Mouse (Mus musculus) heart, embryonic 16.5 days (tissue): ENCODE measurements at regions not wholly inside any gene's neighbourhood (a gene's known extent, or its start where the extent isn't known, plus 50 kb on each side); places are given as distances from the start of the nearest gene placed in this dataset.

Experiments used
- ATAC-seq: fragments of 200-750 bp; cut with Nextera tagmentation; replicated peaks from 2 replicates; pipeline ENCODE4 v1.8.0; 2017; ENCODE audit warnings: moderate number of reproducible peaks; ENCODE audit not compliant: insufficient read depth, low FRiP score; ENCODE audit errors: extremely low read depth
- H3K27ac ChIP-seq: fragments of 300-500 bp; sonication (generic); 2 replicates; pipeline ENCODE4 v1.5.1; 2014; ENCODE audit warnings: mild to moderate bottlenecking, low read length, control low read depth, moderate library complexity
- H3K27me3 ChIP-seq: fragments of 300-500 bp; sonication (generic); 2 replicates; pipeline ENCODE4 v1.6.1; 2014; ENCODE audit warnings: low read length, mixed read lengths; ENCODE audit not compliant: control insufficient read depth, insufficient read depth
- H3K36me3 ChIP-seq: fragments of 300-500 bp; sonication (generic); 2 replicates; pipeline ENCODE4 v1.6.1; 2014; ENCODE audit not compliant: control insufficient read depth, insufficient read depth
- H3K4me1 ChIP-seq: fragments of 300-500 bp; sonication (generic); 2 replicates; pipeline ENCODE4 v1.6.1; 2014; ENCODE audit warnings: low read length, mixed read lengths; ENCODE audit not compliant: control insufficient read depth, insufficient read depth
- H3K4me2 ChIP-seq: fragments of 300-500 bp; sonication (generic); 2 replicates; pipeline ENCODE4 v1.6.1; 2014; ENCODE audit warnings: low read depth, mild to moderate bottlenecking, control low read depth, low read length
- H3K4me3 ChIP-seq: fragments of 300-500 bp; sonication (generic); 2 replicates; pipeline ENCODE4 v1.5.1; 2014; ENCODE audit warnings: mild to moderate bottlenecking, control low read depth, low read length
- H3K9ac ChIP-seq: fragments of 300-500 bp; sonication (generic); 2 replicates; pipeline ENCODE4 v1.6.1; 2014; ENCODE audit warnings: low read length, control low read depth
- H3K9me3 ChIP-seq: fragments of 300-500 bp; sonication (generic); replicated peaks from 2 replicates; pipeline ENCODE4 v1.6.1; 2016; ENCODE audit warnings: low read length; ENCODE audit not compliant: control insufficient read depth
- WGBS: fragments of 180-500 bp; shearing (Covaris S2); extraction: QIAGEN DNeasy Blood & Tissue Kit; methylation state at CpG from one replicate; pipeline ENCODE4 v1.1.7; 2014; 5-methylcytosine and 5-hydroxymethylcytosine counted together

DNA sequence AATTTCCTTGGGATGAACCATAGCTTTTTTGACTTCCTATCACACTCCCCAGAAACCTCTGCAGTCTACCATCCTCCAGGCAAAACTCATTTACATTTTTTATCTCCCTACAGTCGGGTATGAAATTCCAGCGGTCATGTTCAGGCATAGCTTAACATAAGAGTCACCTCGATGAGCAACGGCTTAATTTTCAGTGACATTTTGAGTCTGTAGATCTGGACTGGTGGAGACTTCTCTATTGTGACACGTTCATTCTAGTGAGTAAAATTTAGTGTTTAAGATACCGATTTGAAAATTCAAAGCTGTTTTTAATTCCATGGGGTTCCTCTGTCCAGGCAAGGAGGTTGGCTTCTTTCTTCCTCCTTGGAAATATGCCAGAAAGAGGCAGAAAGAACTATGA lies 207.7 kb upstream of the Nr2f2 start:
- no peaks in the 10 kb centered on the region for H3K27me3 ChIP-seq
- peaks cover 8% of the 10 kb centered on the region; the same call in 1 of the 2 replicates for H3K4me1 ChIP-seq
- H3K9ac ChIP-seq: no peak overlapping the region
- no peak overlapping the region for H3K4me3 ChIP-seq
- no peak overlapping the region for H3K4me2 ChIP-seq
- ATAC-seq: no peak
- 50% methylated on average over 6 of the region's 6 CpGs for WGBS
- no peak overlapping the region for H3K27ac ChIP-seq
- H3K36me3 ChIP-seq: no peaks in the 10 kb centered on the region
- no peaks in the 10 kb centered on the region for H3K9me3 ChIP-seq

DNA sequence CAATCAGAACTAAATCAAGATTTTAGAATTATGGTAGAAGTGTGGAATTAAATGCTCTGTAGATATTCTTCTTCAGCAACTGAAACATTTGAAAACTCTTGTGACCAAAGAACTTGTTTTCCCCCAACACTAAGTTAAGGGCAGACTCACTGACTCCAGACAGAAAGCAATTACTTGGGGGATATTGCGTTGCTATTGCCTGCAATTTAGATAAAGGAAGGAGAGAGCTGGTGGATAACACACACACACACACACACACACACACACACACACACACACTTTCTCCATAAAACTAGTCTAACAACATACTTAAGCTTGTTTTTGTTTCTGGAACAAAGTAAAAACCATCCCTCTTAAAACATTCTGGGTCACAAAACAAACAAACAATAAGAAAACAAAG lies 198.5 kb upstream of the Nr2f2 start:
- H3K4me1 ChIP-seq: no peaks in the 10 kb centered on the region
- WGBS: 57% methylated on average over 1 of the region's 1 CpGs
- ATAC-seq: no peak
- no peaks in the 10 kb centered on the region for H3K36me3 ChIP-seq
- no peak overlapping the region for H3K27ac ChIP-seq
- no peaks in the 10 kb centered on the region for H3K27me3 ChIP-seq
- H3K4me2 ChIP-seq: no peak overlapping the region
- H3K4me3 ChIP-seq: no peak overlapping the region
- H3K9me3 ChIP-seq: no peaks in the 10 kb centered on the region
- no peak overlapping the region for H3K9ac ChIP-seq

DNA sequence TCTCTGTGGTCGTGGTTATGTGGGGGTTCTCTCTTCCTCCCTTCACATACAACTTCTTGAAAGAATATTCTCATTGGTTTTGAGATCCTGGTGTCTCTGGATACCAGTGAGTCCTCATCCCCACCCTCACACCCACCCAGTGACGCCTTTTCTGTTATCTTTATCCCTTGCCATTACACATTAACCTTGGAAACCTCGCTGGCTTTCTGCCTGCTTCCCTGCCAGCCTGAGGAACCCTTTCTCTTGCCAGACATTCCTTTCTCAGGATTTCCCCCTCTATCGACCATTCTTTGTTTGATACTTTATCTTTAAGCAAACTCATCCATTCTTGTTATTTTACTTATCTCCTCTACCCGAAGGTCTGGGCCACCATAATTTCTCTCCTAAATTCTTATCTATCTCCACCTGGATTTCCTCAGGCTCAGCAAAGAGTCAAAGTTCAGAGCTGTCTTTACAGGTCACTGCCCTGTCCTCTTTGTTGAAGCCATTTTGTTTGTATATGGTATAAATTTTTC lies 182.5 kb upstream of the Nr2f2 start:
- Histone ChIP-seq H3K9me3 (no peaks in the 10 kb centered on the region), H3K27me3 (no peaks in the 10 kb centered on the region), H3K4me1 (no peaks in the 10 kb centered on the region), H3K36me3 (no peaks in the 10 kb centered on the region), H3K9ac (no peak overlapping the region), H3K27ac (no peak overlapping the region), H3K4me2 (no peak overlapping the region), H3K4me3 (no peak overlapping the region)
- no peak for ATAC-seq
- WGBS: 27% methylated on average over 5 of the region's 5 CpGs

DNA sequence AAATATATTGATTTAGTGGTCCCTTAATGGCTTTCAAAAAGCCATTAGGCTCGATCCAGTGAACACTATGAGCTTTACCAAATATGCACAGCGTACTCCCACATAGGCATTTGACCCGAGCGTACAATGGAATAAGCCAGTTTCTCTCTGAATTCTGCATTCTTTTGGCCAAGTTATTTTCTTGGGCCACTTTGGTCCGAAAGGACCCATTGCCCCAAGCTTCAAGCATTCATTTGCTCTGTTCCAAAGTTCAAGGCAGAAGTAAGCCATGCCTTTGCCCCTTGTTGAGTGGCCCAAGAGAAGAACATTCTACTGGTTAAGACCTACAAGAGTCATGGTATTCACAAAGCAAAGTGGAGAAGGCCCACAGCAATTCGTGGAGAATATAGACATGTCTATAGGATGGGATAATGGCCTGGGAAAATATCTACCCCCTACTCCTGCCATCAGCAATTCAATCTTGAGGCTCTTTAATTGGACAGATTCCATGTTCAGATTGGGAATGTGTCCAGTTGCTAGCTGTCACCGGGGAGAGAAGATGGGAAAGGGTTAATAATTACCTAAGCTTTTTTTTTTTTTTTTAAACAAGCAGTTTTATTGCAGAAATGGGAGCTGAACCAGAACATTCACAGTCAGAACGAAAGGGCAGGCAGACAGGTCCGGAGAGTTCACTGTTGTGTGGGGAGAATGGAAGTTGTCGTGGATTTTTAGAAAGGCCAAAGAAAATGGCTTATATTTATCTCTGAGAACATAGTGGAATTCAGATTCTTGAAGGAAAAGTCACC lies 175.5 kb upstream of the Nr2f2 start:
- no peaks in the 10 kb centered on the region for H3K36me3 ChIP-seq
- no peaks in the 10 kb centered on the region for H3K9me3 ChIP-seq
- 84% methylated on average over 10 of the region's 10 CpGs for WGBS
- no peak overlapping the region for H3K9ac ChIP-seq
- no peak overlapping the region for H3K27ac ChIP-seq
- H3K4me2 ChIP-seq: no peak overlapping the region
- H3K4me1 ChIP-seq: no peaks in the 10 kb centered on the region
- no peak for ATAC-seq
- H3K4me3 ChIP-seq: no peak overlapping the region
- H3K27me3 ChIP-seq: no peaks in the 10 kb centered on the region

DNA sequence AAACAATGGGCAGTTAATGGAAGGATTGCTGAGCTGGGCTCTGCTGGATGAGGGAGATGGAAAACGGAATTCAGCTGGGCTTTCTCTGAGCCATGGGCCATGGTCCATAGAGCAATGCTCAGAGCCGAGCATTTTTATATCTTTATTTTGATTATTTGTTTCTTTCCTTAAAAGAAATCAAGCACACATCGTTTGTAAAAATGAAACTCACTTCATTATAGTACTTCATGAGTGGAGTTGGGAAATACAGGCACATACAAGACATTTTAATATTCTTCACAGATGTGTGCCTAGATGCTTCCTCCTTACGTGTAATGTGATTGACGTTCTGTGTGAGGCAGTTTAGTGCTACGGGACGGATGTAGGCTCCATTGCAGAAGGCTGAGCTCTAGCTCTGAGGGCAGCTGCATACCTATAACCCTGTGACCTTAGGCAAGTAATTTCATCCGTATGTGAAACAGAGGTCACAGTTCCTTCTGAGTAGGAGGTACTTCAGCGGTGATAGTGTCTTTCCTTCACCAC lies 172.6 kb upstream of the Nr2f2 start:
- Histone ChIP-seq H3K4me2 (no peak overlapping the region), H3K9me3 (no peaks in the 10 kb centered on the region), H3K27me3 (no peaks in the 10 kb centered on the region), H3K4me3 (no peak overlapping the region), H3K4me1 (no peaks in the 10 kb centered on the region), H3K36me3 (no peaks in the 10 kb centered on the region), H3K9ac (no peak overlapping the region), H3K27ac (no peak overlapping the region)
- ATAC-seq: no peak
- 65% methylated on average over 9 of the region's 9 CpGs for WGBS

DNA sequence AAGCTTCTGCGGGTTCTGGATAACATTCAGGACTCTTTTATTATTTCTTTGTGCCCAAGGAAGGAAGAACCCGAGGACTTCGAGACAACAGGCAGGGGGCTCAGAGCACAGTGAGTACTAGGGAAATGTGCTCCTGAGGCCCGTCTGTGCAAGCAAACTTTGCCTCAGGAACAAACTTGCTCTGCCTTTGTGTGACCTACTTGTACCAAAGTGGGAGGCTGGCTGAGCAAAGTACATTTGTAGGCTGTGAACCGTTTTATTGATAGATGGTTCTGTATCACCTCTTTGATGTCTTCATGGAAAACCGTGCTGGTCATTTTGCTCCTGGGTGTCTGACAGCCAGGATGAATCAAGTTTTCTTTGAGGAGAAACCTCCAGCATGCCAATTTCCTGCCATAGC lies 169.5 kb upstream of the Nr2f2 start:
- H3K4me1 ChIP-seq: no peaks in the 10 kb centered on the region
- no peak overlapping the region for H3K4me2 ChIP-seq
- H3K36me3 ChIP-seq: peaks cover 2% of the 10 kb centered on the region; the same call in 1 of the 2 replicates
- H3K9me3 ChIP-seq: peaks cover 4% of the 10 kb centered on the region; the same call in 1 of the 2 replicates
- WGBS: 72% methylated on average over 6 of the region's 6 CpGs
- no peaks in the 10 kb centered on the region for H3K27me3 ChIP-seq
- H3K9ac ChIP-seq: no peak overlapping the region
- ATAC-seq: no peak
- H3K4me3 ChIP-seq: no peak overlapping the region
- H3K27ac ChIP-seq: no peak overlapping the region

DNA sequence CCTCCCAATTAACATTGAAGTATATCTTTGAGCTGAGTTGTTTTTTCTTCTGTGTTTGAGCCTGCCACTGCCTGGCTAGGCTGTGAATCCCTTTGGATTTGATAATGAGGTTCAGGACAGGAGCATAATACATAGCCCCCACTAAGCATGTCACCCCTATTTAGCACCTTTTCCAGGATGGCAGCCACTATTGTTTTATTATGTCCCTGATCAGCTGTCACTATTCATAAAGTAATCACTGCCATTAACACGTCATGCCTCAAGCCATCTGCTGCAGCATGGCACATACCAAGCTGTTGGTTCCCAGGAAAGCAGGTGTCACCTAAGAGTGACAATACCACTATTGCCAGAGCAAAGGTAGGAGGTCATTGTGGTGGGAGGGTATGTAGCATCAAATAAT lies 167.0 kb upstream of the Nr2f2 start:
- peaks cover 2% of the 10 kb centered on the region; the same call in 1 of the 2 replicates for H3K36me3 ChIP-seq
- no peak overlapping the region for H3K4me2 ChIP-seq
- peaks cover 6% of the 10 kb centered on the region; the same call in 1 of the 2 replicates for H3K9me3 ChIP-seq
- H3K9ac ChIP-seq: no peak overlapping the region
- no peak for ATAC-seq
- no peak overlapping the region for H3K4me3 ChIP-seq
- H3K27me3 ChIP-seq: no peaks in the 10 kb centered on the region
- H3K4me1 ChIP-seq: no peaks in the 10 kb centered on the region
- 83% methylated on average over 1 of the region's 1 CpGs for WGBS
- no peak overlapping the region for H3K27ac ChIP-seq

DNA sequence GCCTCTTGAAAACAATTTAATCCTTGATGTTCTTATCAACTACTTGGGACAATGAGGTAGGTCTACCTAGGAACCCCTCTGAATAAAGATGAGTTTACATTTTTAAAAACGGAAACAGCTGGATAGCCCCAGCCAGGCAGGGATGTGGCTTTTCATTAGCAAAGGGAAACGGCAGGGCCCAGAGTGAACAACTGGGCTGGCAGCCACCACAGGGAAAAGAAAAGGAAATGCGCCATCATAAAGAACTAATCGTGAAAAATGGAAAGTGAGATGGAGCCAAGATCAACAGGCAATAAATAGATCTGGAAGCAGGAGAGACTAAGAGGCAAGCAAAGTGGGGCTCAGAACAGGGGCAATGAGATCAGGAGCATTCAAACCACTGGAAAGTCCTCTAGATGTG lies 161.4 kb upstream of the Nr2f2 start:
- 65% methylated on average over 4 of the region's 4 CpGs for WGBS
- no peak for ATAC-seq
- peaks cover 6% of the 10 kb centered on the region; the same call in 1 of the 2 replicates for H3K9me3 ChIP-seq
- no peaks in the 10 kb centered on the region for H3K4me1 ChIP-seq
- H3K27me3 ChIP-seq: no peaks in the 10 kb centered on the region
- H3K27ac ChIP-seq: no peak overlapping the region
- H3K36me3 ChIP-seq: peaks cover 2% of the 10 kb centered on the region; the same call in 1 of the 2 replicates
- H3K4me2 ChIP-seq: no peak overlapping the region
- H3K4me3 ChIP-seq: no peak overlapping the region
- no peak overlapping the region for H3K9ac ChIP-seq

DNA sequence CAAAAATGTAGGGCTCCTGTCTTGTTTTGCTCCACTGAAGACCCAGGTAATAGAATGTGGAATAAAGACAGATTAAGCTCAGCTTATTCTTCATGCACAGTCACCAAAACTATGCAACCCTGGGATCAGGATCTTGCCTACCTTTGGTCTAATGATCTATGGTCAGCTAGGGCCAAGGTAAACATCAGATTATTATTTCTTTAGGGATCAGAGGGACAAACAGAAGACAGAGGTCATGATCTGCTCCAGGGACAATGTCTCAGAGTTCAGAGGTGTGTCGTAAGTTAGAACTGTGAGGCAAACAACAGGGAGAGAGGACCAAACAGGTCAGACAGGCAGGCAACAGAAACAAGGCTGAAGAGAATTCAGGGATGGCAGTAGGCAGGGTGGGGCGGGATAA lies 158.8 kb upstream of the Nr2f2 start:
- no peaks in the 10 kb centered on the region for H3K27me3 ChIP-seq
- H3K4me3 ChIP-seq: no peak overlapping the region
- ATAC-seq: no peak
- H3K4me2 ChIP-seq: no peak overlapping the region
- no peak overlapping the region for H3K27ac ChIP-seq
- no peaks in the 10 kb centered on the region for H3K9me3 ChIP-seq
- no peak overlapping the region for H3K9ac ChIP-seq
- H3K36me3 ChIP-seq: no peaks in the 10 kb centered on the region
- WGBS: 89% methylated on average over 2 of the region's 2 CpGs
- no peaks in the 10 kb centered on the region for H3K4me1 ChIP-seq
